Mouse (Mus musculus) midbrain, embryonic 14.5 days (tissue): ENCODE data around the gene Stub1. TPM values are rescaled to one million over a fixed set of nuclear protein-coding genes. Genes with fewer than 3 reads are reported as not detected.

Source experiments
- ATAC-seq: fragments of 200-750 bp; cut with Nextera tagmentation; 2 replicates; pipeline ENCODE4 v1.8.0; 2017; ENCODE audit warnings: moderate number of reproducible peaks, moderate library complexity; ENCODE audit not compliant: low FRiP score, low TSS enrichment
- DNase-seq: peaks from one replicate; pipeline ENCODE4 v3.0.0-alpha.2; 2015
- H3K27ac ChIP-seq: fragments of 300-500 bp; sonication (generic); replicated peaks from 2 replicates; pipeline ENCODE4 v1.5.1; 2014; ENCODE audit warnings: mild to moderate bottlenecking, low read depth, low read length, moderate library complexity
- H3K27me3 ChIP-seq: fragments of 300-500 bp; sonication (generic); 2 replicates; pipeline ENCODE4 v1.6.1; 2014; ENCODE audit warnings: low read length, control low read depth, mixed read lengths; ENCODE audit not compliant: control insufficient read depth, insufficient read depth
- H3K36me3 ChIP-seq: fragments of 300-500 bp; sonication (generic); 2 replicates; pipeline ENCODE4 v1.6.1; 2014; ENCODE audit warnings: low read length, control low read depth; ENCODE audit not compliant: control insufficient read depth, insufficient read depth
- H3K4me1 ChIP-seq: fragments of 300-500 bp; sonication (generic); 2 replicates; pipeline ENCODE4 v1.6.1; 2014; ENCODE audit warnings: mild to moderate bottlenecking, antibody characterized with exemption, low read length, control low read depth; ENCODE audit not compliant: control insufficient read depth, insufficient read depth
- H3K4me2 ChIP-seq: fragments of 300-500 bp; sonication (generic); 2 replicates; pipeline ENCODE4 v1.6.1; 2014; ENCODE audit warnings: mild to moderate bottlenecking, low read length, moderate library complexity
- H3K4me3 ChIP-seq: fragments of 300-500 bp; sonication (generic); replicated peaks from 2 replicates; pipeline ENCODE4 v1.5.1; 2014; ENCODE audit warnings: low read depth, low read length
- H3K9ac ChIP-seq: fragments of 300-500 bp; sonication (generic); replicated peaks from 2 replicates; pipeline ENCODE4 v1.6.1; 2014; ENCODE audit warnings: mild to moderate bottlenecking, low read length, moderate library complexity
- H3K9me3 ChIP-seq: fragments of 300-500 bp; sonication (generic); 2 replicates; pipeline ENCODE4 v1.6.1; 2016; ENCODE audit warnings: low read length, control low read depth, mixed read lengths; ENCODE audit not compliant: control insufficient read depth
- whole genome bisulfite sequencing: fragments of 180-500 bp; shearing (Covaris S2); extraction: QIAGEN DNeasy Blood & Tissue Kit; methylation state at CpG from one replicate; pipeline ENCODE4 v1.1.7; 2014; 5-methylcytosine and 5-hydroxymethylcytosine counted together
- microRNA-seq: library from miRNA; unstranded; fragments of <30 nt; microRNA quantifications from one replicate; pipeline ENCODE4, GENCODE M21; 2016
- polyA plus RNA-seq: library from polyadenylated mRNA; unstranded; fragments of >200 nt; fragmentation: Nextera tagmentation; extraction: Ambion mirVana; gene quantifications from 2 replicates; pipeline ENCODE4 v1.2.1, GENCODE M21; 2014

Gene Stub1
- polyA plus RNA-seq, 1 experiment from 2014 or later, result 310 TPM

DNA sequence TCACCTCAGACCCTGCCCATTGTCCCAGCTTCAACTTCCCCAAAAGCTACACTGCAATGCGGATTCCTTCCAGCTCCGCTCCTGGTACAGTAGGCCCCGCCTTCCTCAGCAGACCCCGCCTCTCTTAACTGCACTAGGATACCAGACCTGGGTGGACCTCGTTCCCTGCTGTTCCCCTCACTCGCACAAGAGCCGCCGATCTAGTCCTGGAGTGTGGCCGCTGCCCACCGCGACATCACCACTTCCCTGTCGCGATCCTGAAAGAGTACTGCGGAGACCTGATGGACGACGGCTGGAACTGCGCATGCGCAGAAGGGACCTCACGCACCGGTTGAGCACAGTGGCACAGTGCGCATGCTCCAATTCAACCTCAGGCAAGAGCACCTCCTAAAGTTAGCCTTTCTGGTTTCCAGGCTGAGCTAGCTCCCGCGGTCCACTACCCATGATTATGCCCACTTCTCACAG is 47.9 kb downstream of the Stub1 start, which contains the start of gene Haghl:
Gene Haghl, minus strand, starts transcription at position 393 of the 465 bp plus-strand sequence.
- Histone ChIP-seq H3K4me2 (peak within 1 kb of the TSS; percentile 91), H3K36me3 (peaks cover 47% of the 10 kb centered on the region), H3K9me3 (no peaks in the 10 kb centered on the region), H3K4me1 (peaks cover 13% of the 10 kb centered on the region), H3K27ac (peak within 1 kb of the TSS; percentile 86), H3K4me3 (peak within 1 kb of the TSS; percentile 73), H3K27me3 (no peaks in the 10 kb centered on the region), H3K9ac (peak within 1 kb of the TSS; percentile 75)
- WGBS, result under 1% methylated on average over 23 of the region's 23 CpGs
- DNase-seq, result peak; percentile 99
- ATAC-seq, result peak; percentile 81

DNA sequence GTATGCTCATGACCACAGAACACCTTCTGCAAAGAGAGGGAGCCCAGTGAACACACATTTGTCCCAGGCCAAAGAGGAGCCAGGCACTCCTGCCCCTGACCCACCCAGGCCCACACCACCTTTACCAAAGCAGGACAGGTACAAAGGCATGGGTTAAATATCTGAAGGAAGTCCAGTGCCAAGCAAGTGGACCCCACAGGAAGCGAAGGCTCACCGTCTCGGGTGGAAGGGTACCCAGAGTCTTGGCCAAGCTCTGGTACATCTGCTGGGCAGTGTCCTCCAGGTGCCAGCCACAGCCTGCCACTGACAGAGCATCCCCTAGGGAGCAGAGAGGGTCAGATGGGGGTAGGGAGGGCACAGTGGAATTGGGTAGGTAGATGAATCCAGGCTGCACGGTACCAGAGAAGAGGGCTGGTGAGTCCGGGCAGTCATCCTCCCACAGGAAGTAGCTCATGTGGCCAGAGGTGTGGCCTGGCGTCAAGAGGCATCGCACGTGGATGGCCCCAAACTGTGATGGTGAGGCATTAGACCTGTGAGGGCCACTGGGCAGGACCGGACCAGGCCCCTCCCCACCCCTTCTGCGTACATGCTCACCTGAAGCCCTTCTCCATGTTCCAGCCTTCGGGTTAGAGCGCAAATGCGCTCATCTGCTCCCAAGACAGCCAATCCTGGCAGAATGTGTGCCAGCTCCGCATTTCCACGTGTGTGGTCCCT is 49.2 kb downstream of the Stub1 start:
- H3K36me3 ChIP-seq, result peaks cover 37% of the 10 kb centered on the region

GRCm38 (mm10) chr17:25783086-25783485 is 50.1 kb downstream of the Stub1 start:
- peaks cover 13% of the 10 kb centered on the region for H3K4me1 ChIP-seq
- WGBS, result 83% methylated on average over 7 of the region's 7 CpGs
- peaks cover 34% of the 10 kb centered on the region for H3K36me3 ChIP-seq
- ATAC-seq (no peak), DNase-seq (no peak)
- no peak overlapping the region for H3K27ac ChIP-seq
- no peaks in the 10 kb centered on the region for H3K27me3 ChIP-seq
- H3K9ac ChIP-seq, result peak overlapping the region; percentile 34; the same call in 1 of the 2 replicates
- H3K9me3 ChIP-seq, result no peaks in the 10 kb centered on the region
- H3K4me3 ChIP-seq, result no peak overlapping the region
- no peak overlapping the region for H3K4me2 ChIP-seq

More for the DNA sequence above, 49.2 kb downstream of the Stub1 start:
- no peaks in the 10 kb centered on the region for H3K9me3 ChIP-seq
- ATAC-seq, result no peak
- no peaks in the 10 kb centered on the region for H3K27me3 ChIP-seq
- H3K4me3 ChIP-seq, result peak overlapping the region; percentile 73
- WGBS, result 83% methylated on average over 15 of the region's 15 CpGs
- peaks cover 13% of the 10 kb centered on the region for H3K4me1 ChIP-seq
- no peak overlapping the region for H3K27ac ChIP-seq
- no peak for DNase-seq
- H3K4me2 ChIP-seq, result peak overlapping the region; percentile 91
- peak overlapping the region; percentile 75 for H3K9ac ChIP-seq

GRCm38 (mm10) chr17:25781339-25781738 is 51.9 kb downstream of the Stub1 start:
- Histone ChIP-seq H3K27me3 (no peaks in the 10 kb centered on the region), H3K27ac (no peak overlapping the region), H3K4me3 (no peak overlapping the region), H3K9ac (no peak overlapping the region), H3K9me3 (no peaks in the 10 kb centered on the region), H3K36me3 (peaks cover 34% of the 10 kb centered on the region), H3K4me1 (peaks cover 13% of the 10 kb centered on the region), H3K4me2 (no peak overlapping the region)
- DNase-seq (no peak), ATAC-seq (no peak)
- whole genome bisulfite sequencing, result 83% methylated on average over 6 of the region's 6 CpGs

Small RNA genes lying within 50 kb of the gene (microRNA-seq; reads per million reads assigned to microRNA genes)
- gene Mir3082, result 0.88 reads per million
- gene Mir6966, result not detected

Other genes with a start within 250 kb of the Stub1 start
- gene Gng13, start 116.2 kb downstream of the Stub1 start, polyA plus RNA-seq, result 4.3 and 6.0 TPM in 2 replicates
- gene Chtf18, start 106.0 kb downstream of the Stub1 start, polyA plus RNA-seq, result 4.5 and 5.0 TPM in 2 replicates
- gene Rpusd1, start 105.7 kb downstream of the Stub1 start, polyA plus RNA-seq, result 25.7 and 28.1 TPM in 2 replicates
- gene Mslnl, start 97.4 kb downstream of the Stub1 start, polyA plus RNA-seq, result not detected in 2 replicates
- gene Msln, start 79.0 kb downstream of the Stub1 start, polyA plus RNA-seq, result 0.72 TPM in 1 of 2 replicates, not detected in the other
- gene Narfl, start 59.6 kb downstream of the Stub1 start, polyA plus RNA-seq, result 32.7 and 33.3 TPM in 2 replicates
- 155 and 181 TPM in 2 replicates for gene Haghl, start 47.7 kb downstream of the Stub1 start, polyA plus RNA-seq
- 0.18 and 0.20 TPM in 2 replicates for gene Ccdc78, start 46.8 kb downstream of the Stub1 start, polyA plus RNA-seq
- gene Fam173a, start 40.5 kb downstream of the Stub1 start, polyA plus RNA-seq, result 89.0 and 103 TPM in 2 replicates
- not detected in 2 replicates for gene AC134908.4, start 37.7 kb downstream of the Stub1 start, polyA plus RNA-seq
- gene Metrn, start 36.3 kb downstream of the Stub1 start, polyA plus RNA-seq, result 5.8 and 9.7 TPM in 2 replicates
- 37.2 and 39.8 TPM in 2 replicates for gene Fbxl16, start 24.3 kb downstream of the Stub1 start, polyA plus RNA-seq
- gene Wdr24, start 9.8 kb downstream of the Stub1 start, polyA plus RNA-seq, result 30.0 and 31.7 TPM in 2 replicates
- gene Jmjd8, start 4.5 kb downstream of the Stub1 start, polyA plus RNA-seq, result 48.9 and 50.2 TPM in 2 replicates
- gene Rhbdl1, start 3.9 kb upstream of the Stub1 start, polyA plus RNA-seq, result 45.5 and 57.4 TPM in 2 replicates
- 8.0 and 12.9 TPM in 2 replicates for gene Gm20683, start 8.4 kb upstream of the Stub1 start, polyA plus RNA-seq
- 9.6 and 16.8 TPM in 2 replicates for gene Rhot2, start 11.4 kb upstream of the Stub1 start, polyA plus RNA-seq
- 14.4 and 17.1 TPM in 2 replicates for gene Wdr90, start 28.1 kb upstream of the Stub1 start, polyA plus RNA-seq
- gene Mcrip2, start 35.4 kb upstream of the Stub1 start, polyA plus RNA-seq, result 13.9 and 19.3 TPM in 2 replicates
- 58.2 and 75.9 TPM in 2 replicates for gene Mettl26, start 41.7 kb upstream of the Stub1 start, polyA plus RNA-seq
- 0.61 and 0.70 TPM in 2 replicates for gene Wfikkn1, start 47.5 kb upstream of the Stub1 start, polyA plus RNA-seq
- gene Rab40c, start 86.3 kb upstream of the Stub1 start, polyA plus RNA-seq, result 29.4 and 46.9 TPM in 2 replicates
- gene Pigq, start 111.5 kb upstream of the Stub1 start, polyA plus RNA-seq, result 53.6 and 57.9 TPM in 2 replicates
- gene Nhlrc4, start 111.6 kb upstream of the Stub1 start, polyA plus RNA-seq, result 0.16 and 0.32 TPM in 2 replicates
- 3.3 and 5.2 TPM in 2 replicates for gene A930017K11Rik, start 119.2 kb upstream of the Stub1 start, polyA plus RNA-seq
- 21.1 and 25.7 TPM in 2 replicates for gene Capn15, start 152.4 kb upstream of the Stub1 start, polyA plus RNA-seq
- gene Rab11fip3, start 236.2 kb upstream of the Stub1 start, polyA plus RNA-seq, result 27.4 and 28.6 TPM in 2 replicates